Mouse (Mus musculus) spleen, postnatal 10 days (tissue): ENCODE measurements around the gene Arhgap1.

ENCODE experiments used
- DNase-seq, 2 experiments: peaks; one replicate each; pipeline ENCODE4 v3.0.0; 2021 to 2022; ENCODE audit warnings: low spot score in 2 of 2

The Arhgap1 gene

GRCm38 (mm10) chr2:91695436-91696224 is 46.0 kb downstream of the Arhgap1 start:
- DNase-seq: no peak

DNA sequence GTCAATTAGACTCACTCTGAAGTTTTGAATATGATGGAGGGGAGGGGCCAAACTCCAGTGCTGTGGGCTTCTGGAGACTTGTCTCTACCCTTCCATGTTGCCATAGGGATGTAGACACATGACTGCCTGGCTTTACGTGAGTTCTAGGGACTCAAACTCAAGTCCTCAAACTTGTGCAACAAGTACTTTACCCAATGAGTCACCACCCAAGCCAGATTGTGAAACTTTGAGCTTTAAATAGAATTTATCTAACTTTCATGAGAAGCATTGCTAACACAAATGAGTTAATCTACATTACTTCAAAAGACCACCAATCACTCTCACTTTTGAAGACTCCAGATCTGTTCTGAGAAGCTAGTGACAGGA is 46.5 kb downstream of the Arhgap1 start:
- no peak for DNase-seq

GRCm38 (mm10) chr2:91699225-91699624 is 49.6 kb downstream of the Arhgap1 start:
- no peak for DNase-seq

DNA sequence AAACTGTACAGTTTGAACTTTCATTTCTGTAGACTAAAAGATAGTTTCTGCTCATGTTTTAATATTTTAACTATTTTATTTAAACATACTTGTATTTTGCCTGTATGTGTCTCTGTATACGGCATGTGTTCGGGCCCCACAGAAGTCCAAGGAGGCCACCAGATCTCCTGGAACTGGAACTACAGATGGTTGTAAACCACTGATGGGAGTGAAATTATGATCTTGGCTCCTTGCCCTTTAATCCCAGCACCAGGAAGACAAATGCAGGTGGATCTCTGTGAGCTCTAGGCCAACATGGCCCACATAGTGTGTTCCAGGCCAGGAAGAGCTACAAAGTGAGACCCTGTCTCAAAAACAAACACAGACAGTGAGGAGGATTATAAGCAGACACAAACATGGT is 51.7 kb downstream of the Arhgap1 start:
- DNase-seq: no peak

- no peak for DNase-seq
These were observed 56.1 kb downstream of the Arhgap1 start for GRCm38 (mm10) chr2:91705736-91706135.

DNA sequence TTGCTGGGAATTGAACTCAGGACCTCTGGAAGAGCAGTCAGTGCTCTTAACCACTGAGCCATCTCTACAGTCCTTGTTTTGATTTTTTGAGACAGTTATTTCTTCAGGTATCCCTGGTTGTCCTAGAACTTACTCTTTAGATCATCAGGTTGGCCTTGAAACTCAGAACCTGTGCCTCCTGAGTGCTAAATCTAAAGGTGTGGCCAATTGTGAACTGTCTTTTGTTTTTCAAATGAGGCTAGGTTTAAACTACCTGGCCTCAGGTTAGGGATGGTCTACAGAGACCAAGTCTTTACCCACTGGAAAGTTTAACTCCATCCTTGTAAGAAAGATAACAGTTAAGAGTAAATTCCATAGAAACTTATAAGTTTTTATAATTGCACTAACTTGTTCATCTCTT is 56.8 kb downstream of the Arhgap1 start:
- no peak for DNase-seq

DNA sequence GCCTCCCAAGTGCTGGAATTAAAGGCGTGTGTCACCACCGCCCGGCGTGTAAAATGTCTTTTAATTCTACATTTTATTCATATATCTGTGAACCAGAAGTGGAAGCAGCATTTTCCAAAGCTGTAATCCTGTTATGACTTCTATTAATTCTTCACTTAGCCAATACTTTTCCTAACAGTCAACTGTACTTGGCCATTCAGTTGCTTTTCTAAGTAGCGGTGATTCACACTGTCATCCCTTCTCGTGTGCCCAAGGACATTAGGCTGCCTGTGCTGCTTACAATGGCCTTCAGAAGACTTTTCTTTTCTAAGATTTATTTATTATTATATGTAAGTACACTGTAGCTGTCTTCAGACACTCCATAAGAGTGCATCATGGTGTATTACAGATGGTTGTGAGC is 58.7 kb downstream of the Arhgap1 start:
- DNase-seq: no peak

- DNase-seq: peak; percentile 86 to 96
These were observed 60.9 kb downstream of the Arhgap1 start, which contains the start of the genes Atg13 and Harbi1 for GRCm38 (mm10) chr2:91710272-91711234. Gene Atg13, minus strand, starts transcription at chr2:91710576. Gene Harbi1, plus strand, starts transcription at chr2:91710852.

GRCm38 (mm10) chr2:91711256-91711925 is 61.7 kb downstream of the Arhgap1 start:
- no peak for DNase-seq

- DNase-seq: no peak
These were observed 65.3 kb downstream of the Arhgap1 start for GRCm38 (mm10) chr2:91714921-91715320.

DNA sequence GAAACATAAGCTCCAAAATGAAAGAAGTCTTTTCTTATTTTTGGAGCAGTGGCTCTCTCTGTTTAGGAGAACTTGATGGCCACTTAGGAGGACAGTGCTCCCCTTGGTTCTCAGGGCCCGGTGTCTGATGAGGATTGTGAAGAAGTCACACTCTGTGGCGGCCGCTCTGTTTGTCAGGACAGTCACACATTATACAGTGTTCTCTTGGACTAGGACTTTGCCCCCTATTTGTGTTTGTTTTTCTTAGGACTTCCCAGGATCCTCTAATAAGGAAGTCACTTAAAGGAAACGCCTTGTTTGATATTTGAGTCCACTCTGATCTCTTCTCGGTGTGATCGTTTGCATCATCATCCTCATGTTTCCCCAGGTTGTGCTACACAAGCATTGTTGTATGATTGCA is 68.6 kb downstream of the Arhgap1 start:
- DNase-seq: no peak
